Mouse (Mus musculus) left cerebral cortex, postnatal 25 days (tissue): ENCODE results near the gene Olfr44. TPM values are rescaled to one million over a fixed set of nuclear protein-coding genes. Genes with fewer than 3 reads are reported as not detected.

Experiments
- DNase-seq, 2 experiments: peaks; one replicate each; pipeline ENCODE4 v3.0.0; 2022; ENCODE audit warnings: low spot score in 2 of 2, mixed read lengths in 1 of 2
- intact Hi-C: fragments of 180-260 bp; cut with DNase I; formaldehyde crosslinking; loops from one replicate; pipeline ENCODE4 v1.15.1; 2025
- total RNA-seq, 2 experiments: library from RNA; stranded (reverse); gene quantifications; 2 replicates each; pipeline ENCODE4 v1.2.3; 2021

Gene Olfr44
- total RNA-seq, result not detected

DNA sequence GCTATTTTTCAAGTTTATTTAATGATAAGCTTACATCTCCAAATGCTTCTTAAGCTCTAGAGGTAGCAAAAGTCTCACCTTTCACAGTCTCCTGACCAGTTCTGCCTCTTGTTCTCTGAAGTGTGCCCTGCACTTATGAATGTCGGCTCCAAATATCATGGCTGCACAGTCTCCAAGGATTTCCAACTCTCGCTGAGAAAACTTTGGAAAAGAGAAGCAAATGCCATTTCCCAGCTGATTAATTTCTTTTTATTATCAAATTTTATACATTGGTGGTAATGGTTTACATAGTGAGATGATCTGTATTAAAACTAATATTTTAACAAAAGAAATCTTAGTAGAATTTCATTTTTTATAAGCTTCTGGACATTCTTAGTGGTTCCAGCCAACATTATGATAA, at the start of gene Olfr44:
Gene Olfr44, minus strand, starts transcription at position 101 of the 400 bp plus-strand sequence.
- intact Hi-C loops, result no loop called here
- DNase-seq, result no peak

DNA sequence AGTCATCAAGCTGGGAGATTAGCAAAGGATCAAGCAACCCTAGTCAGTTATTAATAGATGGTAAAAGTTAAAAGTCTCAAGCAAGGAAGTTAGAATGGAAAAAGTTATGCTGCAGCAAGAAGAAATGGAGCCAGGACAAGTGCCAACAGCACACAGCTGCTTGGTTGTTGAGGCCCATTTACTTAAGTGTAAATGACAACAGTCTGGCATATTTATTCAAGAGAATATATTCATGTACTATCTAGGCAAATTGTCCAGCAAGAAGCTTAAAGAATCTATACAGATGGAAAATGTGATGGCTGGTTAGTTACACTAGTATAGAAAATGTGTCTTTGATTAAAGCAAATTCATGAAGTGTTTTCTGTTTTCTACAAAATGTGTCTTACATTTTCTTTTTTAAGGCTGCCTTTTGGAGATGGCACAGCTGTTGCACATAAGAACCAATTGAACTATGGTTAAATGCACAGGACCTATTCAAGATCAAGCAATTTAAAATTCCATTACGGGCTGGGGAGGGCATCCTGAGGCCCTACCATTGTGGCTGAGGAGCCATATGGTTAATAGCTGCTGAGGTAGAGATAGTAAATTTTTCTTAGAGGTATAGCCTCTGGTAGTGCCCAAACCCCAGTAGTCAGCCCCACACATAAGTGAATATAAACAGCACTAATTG, 30.0 kb upstream of the Olfr44 start:
- no peak for DNase-seq
- intact Hi-C loops, result no loop called here

GRCm38 (mm10) chr9:39518595-39518994, 24.8 kb upstream of the Olfr44 start:
- no peak for DNase-seq
- intact Hi-C loops, result no loop called here

DNA sequence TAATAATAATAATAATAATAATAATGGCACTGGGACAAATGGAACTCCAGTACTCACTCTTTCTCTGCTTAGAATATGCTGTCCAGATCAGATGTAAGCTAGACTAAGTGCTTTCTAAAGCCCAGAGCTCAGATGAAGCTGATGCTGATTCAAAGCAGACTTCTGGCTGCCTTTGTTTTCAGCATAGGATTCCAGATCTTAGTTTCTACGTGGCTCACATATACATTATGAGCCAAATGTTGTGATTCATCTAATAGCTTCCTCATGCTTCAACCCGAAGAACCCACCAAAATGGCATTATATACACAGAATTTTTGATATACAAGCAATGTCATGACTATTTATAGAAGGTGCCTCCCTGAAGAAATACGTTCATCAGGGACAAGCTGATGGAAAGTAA, 21.7 kb upstream of the Olfr44 start, which contains the start of gene Olfr957:
Gene Olfr957, minus strand, starts transcription at position 279 of the 400 bp plus-strand sequence.
- intact Hi-C loops, result no loop called here
- DNase-seq, result no peak

DNA sequence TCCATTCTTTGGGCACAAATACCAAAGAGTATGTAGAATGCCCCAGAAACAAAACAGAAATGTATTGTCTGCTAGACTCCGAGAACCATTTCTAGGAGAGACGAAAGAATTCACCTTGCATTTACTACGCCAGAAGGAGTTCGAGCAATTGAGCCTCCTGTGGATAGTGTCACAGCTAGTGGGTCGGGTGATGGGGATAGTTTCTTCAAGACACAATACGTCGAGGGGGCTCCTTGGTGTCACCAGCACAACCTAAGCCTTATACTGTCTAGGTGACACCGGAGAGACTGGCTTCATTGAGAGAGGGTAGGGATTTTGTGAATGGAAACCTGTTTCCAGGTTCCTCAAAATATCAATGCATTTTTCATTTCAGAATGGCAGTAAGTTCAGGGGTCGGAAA, 15.6 kb upstream of the Olfr44 start:
- no peak for DNase-seq
- intact Hi-C loops, result loop anchor here (2.0 to 10.0 kb wide), 3 partner anchors 103 to 705 kb away; no protein-coding TSS in a partner anchor

- intact Hi-C loops, result loop anchor here (2.0 to 10.0 kb wide), 3 partner anchors 104 to 706 kb away; no protein-coding TSS in a partner anchor
- peak; percentile 58 to 67 for DNase-seq
Observed at GRCm38 (mm10) chr9:39508998-39509397, 15.2 kb upstream of the Olfr44 start.

DNA sequence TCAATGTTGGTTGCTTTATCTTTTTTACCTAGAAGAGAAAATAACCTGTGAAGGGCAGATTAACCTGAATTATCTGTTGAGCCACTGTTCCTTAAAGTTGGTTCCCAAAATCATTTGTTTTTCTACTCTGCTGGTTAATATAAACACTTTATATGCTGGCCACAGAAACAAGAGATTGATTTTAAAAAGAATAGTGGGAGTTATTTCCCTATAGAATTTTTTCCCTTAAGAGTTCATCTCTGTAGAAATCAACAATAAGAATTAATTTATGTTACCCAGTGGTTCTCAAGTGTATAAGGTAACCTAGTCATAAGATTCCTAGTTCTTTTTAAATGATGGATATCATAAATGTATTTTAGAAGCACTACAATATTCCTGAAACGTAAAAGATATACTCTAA, 22.0 kb downstream of the Olfr44 start, which contains the start of gene Olfr955:
Gene Olfr955, minus strand, starts transcription at position 101 of the 400 bp plus-strand sequence.
- DNase-seq, result no peak
- intact Hi-C loops, result loop anchor here (2.0 kb wide), 1 partner anchor 39 kb away; no protein-coding TSS in a partner anchor

DNA sequence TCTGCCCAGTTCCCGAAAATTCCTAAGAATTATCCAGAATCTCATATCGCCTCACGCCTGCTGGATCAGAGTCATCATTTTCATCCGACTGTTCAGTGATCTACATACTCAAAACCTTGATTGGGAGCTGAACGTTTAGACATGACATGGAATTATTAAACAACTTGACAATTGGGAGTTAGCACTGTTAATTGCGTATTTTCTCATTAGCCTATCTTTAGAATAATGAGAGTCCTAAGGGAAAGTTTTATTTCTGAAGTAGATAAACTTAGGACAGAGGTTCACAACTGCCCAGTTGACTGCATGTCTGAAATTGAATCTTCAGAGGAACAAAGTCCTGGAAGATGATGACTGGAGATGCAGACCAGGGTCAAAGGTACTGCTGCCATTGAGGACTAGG, 37.4 kb downstream of the Olfr44 start, which contains the start of gene Olfr954:
Gene Olfr954, plus strand, starts transcription at position 301 of the 400 bp plus-strand sequence.
- no peak for DNase-seq
- intact Hi-C loops, result no loop called here

Other genes with a start within 250 kb of the Olfr44 start
- gene Olfr1537, start 244.0 kb downstream of the Olfr44 start, total RNA-seq, result not detected
- gene Olfr945, start 217.2 kb downstream of the Olfr44 start, total RNA-seq, result not detected
- not detected for gene Olfr948, start 167.9 kb downstream of the Olfr44 start, total RNA-seq
- gene Olfr951, start 106.6 kb downstream of the Olfr44 start, total RNA-seq, result not detected
- not detected for gene Olfr952, start 66.8 kb downstream of the Olfr44 start, total RNA-seq
- gene Olfr954, start 37.3 kb downstream of the Olfr44 start, total RNA-seq, result not detected
- not detected for gene Olfr955, start 22.1 kb downstream of the Olfr44 start, total RNA-seq
- gene Olfr957, start 21.8 kb upstream of the Olfr44 start, total RNA-seq, result not detected
- not detected for gene Olfr958, start 60.1 kb upstream of the Olfr44 start, total RNA-seq
- gene Olfr959, start 81.6 kb upstream of the Olfr44 start, total RNA-seq, result not detected
- gene AW551984, start 110.4 kb upstream of the Olfr44 start, total RNA-seq, result 1 to 10 TPM; 5.3 to 7.1 TPM
- not detected for gene Olfr148, start 116.7 kb upstream of the Olfr44 start, total RNA-seq
- not detected for gene Olfr960, start 127.4 kb upstream of the Olfr44 start, total RNA-seq
- not detected for gene Olfr961, start 151.1 kb upstream of the Olfr44 start, total RNA-seq
- not detected for gene Olfr963, start 173.2 kb upstream of the Olfr44 start, total RNA-seq
- gene Olfr149, start 213.1 kb upstream of the Olfr44 start, total RNA-seq, result not detected
- gene Olfr965, start 217.4 kb upstream of the Olfr44 start, total RNA-seq, result not detected
- gene Olfr150, start 237.0 kb upstream of the Olfr44 start, total RNA-seq, result not detected